Mouse (Mus musculus) MEL (cell line): ENCODE measurements at regions not wholly inside any gene's neighbourhood (a gene's known extent, or its start where the extent isn't known, plus 50 kb on each side); places are given as distances from the start of the nearest gene placed in this dataset.

Experiments
- DNase-seq: peaks from one replicate; pipeline ENCODE4 v3.0.0; 2011; ENCODE audit warnings: low read depth, low spot score
- H3K27ac ChIP-seq: 2 replicates; pipeline ENCODE4 v1.5.1; 2012; ENCODE audit warnings: low read depth, mild to moderate bottlenecking, control low read depth, low read length, moderate library complexity; ENCODE audit not compliant: control insufficient read depth
- H3K27me3 ChIP-seq, 2 experiments: fragments of 150-350 bp in 1 of 2; sonication (generic) in 1 of 2; 2 replicates each; pipeline ENCODE4 v1.6.1; 2012; ENCODE audit warnings: low read length in 2 of 2, mild to moderate bottlenecking in 2 of 2, improper control_type of control experiment in 1 of 2, moderate library complexity in 1 of 2; ENCODE audit not compliant: insufficient read depth in 2 of 2, control insufficient read depth in 1 of 2
- H3K36me3 ChIP-seq, 2 experiments: 2 replicates each; pipeline ENCODE4 v1.6.1; 2012 to 2014; ENCODE audit warnings: low read length in 2 of 2, improper control_type of control experiment in 1 of 2, inconsistent platforms in 1 of 2, mild to moderate bottlenecking in 1 of 2; ENCODE audit not compliant: insufficient read depth in 2 of 2, control insufficient read depth in 1 of 2
- H3K4me1 ChIP-seq, 2 experiments: fragments of 150-350 bp in 1 of 2; sonication (generic) in 1 of 2; 2 replicates each; pipeline ENCODE4 v1.6.1; 2012; ENCODE audit warnings: low read length in 2 of 2, improper control_type of control experiment in 1 of 2, mild to moderate bottlenecking in 1 of 2; ENCODE audit not compliant: insufficient read depth in 2 of 2, control insufficient read depth in 1 of 2
- H3K4me3 ChIP-seq, 2 experiments: fragments of 150-350 bp in 1 of 2; sonication (generic) in 1 of 2; 2 replicates each; pipeline ENCODE4 v1.5.1; 2012; ENCODE audit warnings: low read depth in 2 of 2, low read length in 2 of 2, mild to moderate bottlenecking in 2 of 2, moderate library complexity in 2 of 2, control low read depth in 1 of 2, improper control_type of control experiment in 1 of 2; ENCODE audit not compliant: control insufficient read depth in 1 of 2, insufficient read depth in 1 of 2
- H3K79me2 ChIP-seq: 2 replicates; pipeline ENCODE4 v1.6.1; 2012; ENCODE audit warnings: mild to moderate bottlenecking, low read length, moderate library complexity; ENCODE audit not compliant: control insufficient read depth, poor library complexity, insufficient read depth
- H3K9ac ChIP-seq: 2 replicates; pipeline ENCODE4 v1.6.1; 2012; ENCODE audit warnings: low read depth, mild to moderate bottlenecking, control low read depth, low read length, moderate library complexity; ENCODE audit not compliant: control insufficient read depth, poor library complexity, severe bottlenecking
- H3K9me3 ChIP-seq: fragments of 150-350 bp; sonication (generic); replicated peaks from 2 replicates; pipeline ENCODE4 v1.6.1; 2012; ENCODE audit warnings: mild to moderate bottlenecking, low read length, improper control_type of control experiment, moderate library complexity; ENCODE audit not compliant: insufficient read depth
- BHLHE40 ChIP-seq: IDR thresholded peaks from 2 replicates; pipeline ENCODE4 v1.6.1; 2012; ENCODE audit warnings: low read depth, mild to moderate bottlenecking, inconsistent platforms, low read length, improper control_type of control experiment, borderline replicate concordance
- CTCF ChIP-seq, 3 experiments: IDR thresholded peaks in 2 of 3; conservative IDR thresholded peaks in 1 of 3; 2 replicates each; pipeline ENCODE4 v1.5.1; 2011 to 2012; ENCODE audit warnings: low read length in 3 of 3, low read depth in 2 of 3, mild to moderate bottlenecking in 2 of 3, improper control_type of control experiment in 1 of 3, inconsistent platforms in 1 of 3, mixed read lengths in 1 of 3, moderate library complexity in 1 of 3; ENCODE audit not compliant: control insufficient read depth in 1 of 3, insufficient read depth in 1 of 3, poor library complexity in 1 of 3, severe bottlenecking in 1 of 3
- ELF1 ChIP-seq: IDR thresholded peaks from 2 replicates; pipeline ENCODE4 v1.6.1; 2014; ENCODE audit warnings: low read depth, mild to moderate bottlenecking, inconsistent platforms, low read length, improper control_type of control experiment, moderate library complexity
- ETS1 ChIP-seq: IDR thresholded peaks from 2 replicates; pipeline ENCODE4 v1.6.1; 2012; ENCODE audit warnings: low read depth, mild to moderate bottlenecking, inconsistent platforms, low read length, improper control_type of control experiment, moderate library complexity
- GABPA ChIP-seq: IDR thresholded peaks from 2 replicates; pipeline ENCODE4 v1.6.1; 2012; ENCODE audit warnings: low read depth, mild to moderate bottlenecking, inconsistent platforms, low read length, improper control_type of control experiment, moderate library complexity
- GATA1 ChIP-seq: IDR thresholded peaks from 2 replicates; pipeline ENCODE4 v1.6.1; 2011; ENCODE audit warnings: low read depth, low read length, improper control_type of control experiment
- JUND ChIP-seq: IDR thresholded peaks from 2 replicates; pipeline ENCODE4 v1.6.1; 2011; ENCODE audit warnings: low read depth, mild to moderate bottlenecking, improper control_type of control experiment, low read length
- MAFK ChIP-seq: IDR thresholded peaks from 2 replicates; pipeline ENCODE4 v1.6.1; 2011; ENCODE audit warnings: low read depth, mild to moderate bottlenecking, low read length, improper control_type of control experiment, borderline replicate concordance
- MAZ ChIP-seq: IDR thresholded peaks from 2 replicates; pipeline ENCODE4 v1.6.1; 2012; ENCODE audit warnings: low read depth, mild to moderate bottlenecking, inconsistent platforms, low read length, improper control_type of control experiment
- MEF2A ChIP-seq: IDR thresholded peaks from 2 replicates; pipeline ENCODE4 v1.6.1; 2014; ENCODE audit warnings: low read depth, mild to moderate bottlenecking, inconsistent platforms, low read length, improper control_type of control experiment; ENCODE audit not compliant: poor library complexity, insufficient replicate concordance, severe bottlenecking; ENCODE audit errors: extremely low read depth
- MXI1 ChIP-seq: IDR thresholded peaks from 2 replicates; pipeline ENCODE4 v1.6.1; 2011; ENCODE audit warnings: mild to moderate bottlenecking, low read depth, low read length, improper control_type of control experiment
- MYC ChIP-seq: IDR thresholded peaks from 2 replicates; pipeline ENCODE4 v1.6.1; 2011; ENCODE audit warnings: low read depth, mild to moderate bottlenecking, low read length, improper control_type of control experiment, moderate library complexity
- NRF1 ChIP-seq: IDR thresholded peaks from 2 replicates; pipeline ENCODE4 v1.6.1; 2014; ENCODE audit warnings: low read depth, mild to moderate bottlenecking, inconsistent platforms, low read length, improper control_type of control experiment, moderate library complexity; ENCODE audit not compliant: poor library complexity, insufficient read depth, severe bottlenecking
- POLR2AphosphoS2 ChIP-seq: IDR thresholded peaks from 2 replicates; pipeline ENCODE4 v1.6.1; 2011; ENCODE audit warnings: low read length, improper control_type of control experiment
- RAD21 ChIP-seq: IDR thresholded peaks from 2 replicates; pipeline ENCODE4 v1.6.1; 2011; ENCODE audit warnings: mild to moderate bottlenecking, low read depth, low read length, improper control_type of control experiment
- SMC3 ChIP-seq: IDR thresholded peaks from 2 replicates; pipeline ENCODE4 v1.6.1; 2011; ENCODE audit warnings: low read depth, low read length, improper control_type of control experiment
- TAL1 ChIP-seq: IDR thresholded peaks from 2 replicates; pipeline ENCODE4 v1.6.1; 2012; ENCODE audit warnings: mild to moderate bottlenecking, inconsistent platforms, low read length, moderate library complexity, mixed read lengths
- UBTF ChIP-seq: IDR thresholded peaks from 2 replicates; pipeline ENCODE4 v1.6.1; 2012; ENCODE audit warnings: low read depth, mild to moderate bottlenecking, inconsistent platforms, low read length, improper control_type of control experiment, moderate library complexity, borderline replicate concordance; ENCODE audit not compliant: insufficient read depth
- USF1 ChIP-seq: IDR thresholded peaks from 2 replicates; pipeline ENCODE4 v1.6.1; 2014; ENCODE audit warnings: low read depth, mild to moderate bottlenecking, inconsistent platforms, low read length, improper control_type of control experiment, moderate library complexity
- USF2 ChIP-seq, 2 experiments: IDR thresholded peaks; 2 replicates each; pipeline ENCODE4 v1.6.1; 2011 to 2012; ENCODE audit warnings: improper control_type of control experiment in 2 of 2, low read length in 2 of 2, borderline replicate concordance in 1 of 2, inconsistent platforms in 1 of 2, low read depth in 1 of 2, mild to moderate bottlenecking in 1 of 2; ENCODE audit not compliant: insufficient read depth in 1 of 2
- ZC3H11A ChIP-seq: IDR thresholded peaks from 2 replicates; pipeline ENCODE4 v1.6.1; 2012; ENCODE audit warnings: low read depth, mild to moderate bottlenecking, inconsistent platforms, low read length, improper control_type of control experiment
- ZKSCAN1 ChIP-seq: IDR thresholded peaks from 2 replicates; pipeline ENCODE4 v1.6.1; 2012; ENCODE audit warnings: low read depth, mild to moderate bottlenecking, inconsistent platforms, low read length, improper control_type of control experiment, moderate library complexity
- ZMIZ1 ChIP-seq: IDR thresholded peaks from 2 replicates; pipeline ENCODE4 v1.6.1; 2012; ENCODE audit warnings: low read depth, mild to moderate bottlenecking, inconsistent platforms, low read length, improper control_type of control experiment, moderate library complexity
- ZNF384 ChIP-seq: IDR thresholded peaks from 2 replicates; pipeline ENCODE4 v1.6.1; 2012; ENCODE audit warnings: low read depth, mild to moderate bottlenecking, inconsistent platforms, low read length, improper control_type of control experiment

DNA sequence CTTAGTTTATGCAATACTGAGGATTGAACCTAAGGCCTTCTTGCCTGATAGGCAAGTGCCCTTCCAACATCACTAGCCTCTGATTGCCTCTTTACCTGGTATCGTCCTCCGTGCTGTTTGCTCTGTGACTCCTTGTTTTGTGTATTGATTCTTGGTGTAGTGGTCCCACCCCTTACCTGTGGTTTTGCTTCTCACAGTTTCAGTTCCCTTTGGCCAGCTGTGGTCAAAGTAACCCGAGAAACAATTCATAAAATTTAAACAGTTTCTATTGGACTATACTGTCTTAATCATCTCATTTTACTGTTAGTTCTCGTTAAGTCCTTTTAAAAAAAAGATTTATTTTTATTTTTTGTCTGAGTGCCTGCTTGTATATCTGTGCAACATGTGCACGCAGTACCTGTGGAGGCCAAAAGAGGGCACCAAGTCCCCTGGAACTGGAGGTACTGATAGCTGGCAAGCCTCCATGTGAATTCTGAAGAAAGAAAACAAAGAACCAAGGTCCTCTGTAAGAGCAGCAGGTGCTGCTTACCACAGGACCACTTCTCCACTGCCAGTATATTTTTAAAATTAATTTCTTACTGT lies 84.5 kb upstream of the C9orf72 start:
- H3K4me1 ChIP-seq, result no peaks in the 10 kb centered on the region
- no peaks in the 10 kb centered on the region for H3K79me2 ChIP-seq
- H3K36me3 ChIP-seq, result no peaks in the 10 kb centered on the region
- DNase-seq, result peak; percentile 76
- TF ChIP-seq TAL1 (no peak), JUND (no peak), ZKSCAN1 (no peak), GATA1 (0 out of 2 replicates have a peak, but pooled peaks have one; percentile 2), BHLHE40 (no peak), ZNF384 (no peak), NRF1 (no peak), POLR2AphosphoS2 (no peak), MAFK (no peak), ETS1 (no peak), MYC (no peak), ELF1 (no peak), GABPA (no peak), RAD21 (peak; percentile 91), MXI1 (no peak), MAZ (no peak), ZC3H11A (peak; percentile 73), USF1 (no peak), SMC3 (peak; percentile 85), ZMIZ1 (no peak), UBTF (no peak), USF2 (IDR thresholded peaks at IDR 0.05; ENCODE audit: borderline replicate concordance in 1 of 2, insufficient read depth in 1 of 2, low read depth in 1 of 2, low read length in 2 of 2) (no peak), CTCF (IDR thresholded peaks at IDR 0.05 in 2 of 3, conservative IDR thresholded peaks at IDR 0.05 in 1 of 3; ENCODE audit: control insufficient read depth in 1 of 3, insufficient read depth in 1 of 3, low read depth in 2 of 3, low read length in 3 of 3, poor library complexity in 1 of 3, severe bottlenecking in 1 of 3) (peak; percentile 72 to 83 (median 79)), MEF2A (no peak)
- no peak overlapping the region for H3K4me3 ChIP-seq
- no peak overlapping the region for H3K9ac ChIP-seq
- H3K9me3 ChIP-seq, result no peaks in the 10 kb centered on the region
- no peaks in the 10 kb centered on the region for H3K27me3 ChIP-seq
- no peak overlapping the region for H3K27ac ChIP-seq
